Mouse (Mus musculus) ES-Bruce4 (cell line): ENCODE data around the gene Zfp704. TPM values are rescaled to one million over a fixed set of nuclear protein-coding genes. Genes with fewer than 3 reads are reported as not detected.
A peak's percentile ranks its signal among the peaks of the same experiment; 100 is the strongest.

ENCODE experiments used
- H3K27ac ChIP-seq: 2 replicates; pipeline ENCODE4 v1.5.1; 2012; ENCODE audit warnings: low read length, inconsistent platforms; ENCODE audit not compliant: insufficient read depth
- H3K27me3 ChIP-seq: 2 replicates; pipeline ENCODE4 v1.6.1; 2012; ENCODE audit warnings: mild to moderate bottlenecking, low read length, inconsistent platforms; ENCODE audit not compliant: control insufficient read depth, poor library complexity, insufficient read depth, severe bottlenecking
- H3K36me3 ChIP-seq: 2 replicates; pipeline ENCODE4 v1.6.1; 2012; ENCODE audit warnings: inconsistent platforms, mild to moderate bottlenecking, low read length, moderate library complexity; ENCODE audit not compliant: control insufficient read depth, poor library complexity, insufficient read depth, severe bottlenecking
- H3K4me1 ChIP-seq: one replicate; pipeline ENCODE4 v1.8.1; 2011; ENCODE audit warnings: low read length; ENCODE audit not compliant: control insufficient read depth, insufficient read depth
- H3K4me3 ChIP-seq: 2 replicates; pipeline ENCODE4 v1.5.1; 2011; ENCODE audit warnings: low read depth, mild to moderate bottlenecking, low read length
- H3K9ac ChIP-seq: 2 replicates; pipeline ENCODE4 v1.6.1; 2012; ENCODE audit warnings: low read depth, mild to moderate bottlenecking, inconsistent platforms; ENCODE audit not compliant: poor library complexity, severe bottlenecking
- H3K9me3 ChIP-seq: replicated peaks from 2 replicates; pipeline ENCODE4 v1.6.1; 2012; ENCODE audit warnings: mild to moderate bottlenecking, low read length, inconsistent platforms; ENCODE audit not compliant: control insufficient read depth, poor library complexity, insufficient read depth, severe bottlenecking
- CTCF ChIP-seq: IDR thresholded peaks from one replicate; pipeline ENCODE4 v1.8.1; 2011; ENCODE audit warnings: low read depth, low read length
- EP300 ChIP-seq: IDR thresholded peaks from 2 replicates; pipeline ENCODE4 v1.6.1; 2011; ENCODE audit warnings: low read depth, low read length; ENCODE audit not compliant: insufficient read depth
- POLR2A ChIP-seq: IDR thresholded peaks from one replicate; pipeline ENCODE4 v1.8.1; 2011; ENCODE audit warnings: low read length; ENCODE audit not compliant: insufficient read depth
- polyA plus RNA-seq: library from polyadenylated mRNA; stranded (reverse); fragments of >200 nt; gene quantifications from 2 replicates; pipeline ENCODE4 v1.2.4, GENCODE M21; 2011; ENCODE audit warnings: low read depth; ENCODE audit not compliant: missing spikeins, insufficient read depth, insufficient read length

Zfp704 gene
- polyA plus RNA-seq, 1 experiment, result 24.7 TPM

GRCm38 (mm10) chr3:9568565-9569228 lies 41.2 kb downstream of the Zfp704 start:
- no peak for TF ChIP-seq CTCF
- H3K4me1 ChIP-seq, result peaks cover 8% of the 10 kb centered on the region
- no peak overlapping the region for H3K9ac ChIP-seq
- peaks cover 5% of the 10 kb centered on the region for H3K36me3 ChIP-seq
- H3K27ac ChIP-seq, result no peak overlapping the region
- H3K9me3 ChIP-seq, result no peaks in the 10 kb centered on the region
- no peak overlapping the region for H3K4me3 ChIP-seq
- H3K27me3 ChIP-seq, result no peaks in the 10 kb centered on the region

GRCm38 (mm10) chr3:9567948-9568347 lies 41.9 kb downstream of the Zfp704 start:
- H3K27ac ChIP-seq, result no peak overlapping the region

GRCm38 (mm10) chr3:9566831-9567230 lies 43.1 kb downstream of the Zfp704 start:
- TF ChIP-seq CTCF, result no peak
- H3K27ac ChIP-seq, result no peak overlapping the region
- H3K9me3 ChIP-seq, result no peaks in the 10 kb centered on the region
- no peak overlapping the region for H3K4me3 ChIP-seq
- H3K27me3 ChIP-seq, result no peaks in the 10 kb centered on the region
- peaks cover 8% of the 10 kb centered on the region for H3K4me1 ChIP-seq
- H3K9ac ChIP-seq, result no peak overlapping the region
- H3K36me3 ChIP-seq, result peaks cover 9% of the 10 kb centered on the region

More at GRCm38 (mm10) chr3:9567948-9568347, 41.9 kb downstream of the Zfp704 start:
- peaks cover 6% of the 10 kb centered on the region for H3K36me3 ChIP-seq
- no peaks in the 10 kb centered on the region for H3K27me3 ChIP-seq
- TF ChIP-seq EP300, result no peak
- no peak for TF ChIP-seq CTCF
- no peak for TF ChIP-seq POLR2A
- no peak overlapping the region for H3K9ac ChIP-seq
- peaks cover 8% of the 10 kb centered on the region for H3K4me1 ChIP-seq
- H3K4me3 ChIP-seq, result no peak overlapping the region
- H3K9me3 ChIP-seq, result no peaks in the 10 kb centered on the region

GRCm38 (mm10) chr3:9563562-9563961 lies 46.3 kb downstream of the Zfp704 start:
- H3K27ac ChIP-seq, result no peak overlapping the region
- peaks cover 9% of the 10 kb centered on the region for H3K36me3 ChIP-seq
- H3K9me3 ChIP-seq, result no peaks in the 10 kb centered on the region
- TF ChIP-seq POLR2A (no peak), CTCF (no peak), EP300 (0 out of 2 replicates have a peak, but pooled peaks have one; percentile 48)
- H3K9ac ChIP-seq, result no peak overlapping the region
- no peaks in the 10 kb centered on the region for H3K27me3 ChIP-seq
- H3K4me1 ChIP-seq, result peaks cover 9% of the 10 kb centered on the region
- H3K4me3 ChIP-seq, result no peak overlapping the region

GRCm38 (mm10) chr3:9562649-9563328 lies 47.1 kb downstream of the Zfp704 start:
- Histone ChIP-seq H3K27me3 (no peaks in the 10 kb centered on the region), H3K9ac (no peak overlapping the region)
- TF ChIP-seq CTCF (no peak), EP300 (no peak), POLR2A (no peak)

GRCm38 (mm10) chr3:9557778-9558560 lies 51.9 kb downstream of the Zfp704 start:
- Histone ChIP-seq H3K4me3 (no peak overlapping the region), H3K27me3 (no peaks in the 10 kb centered on the region), H3K4me1 (peaks cover 2% of the 10 kb centered on the region), H3K27ac (no peak overlapping the region), H3K9ac (no peak overlapping the region), H3K36me3 (0 out of 2 replicates have a peak, but pooled peaks cover 4% of the 10 kb centered on the region), H3K9me3 (no peaks in the 10 kb centered on the region)
- no peak for TF ChIP-seq EP300
- no peak for TF ChIP-seq POLR2A
- TF ChIP-seq CTCF, result no peak

More at GRCm38 (mm10) chr3:9562649-9563328, 47.1 kb downstream of the Zfp704 start:
- H3K27ac ChIP-seq, result no peak overlapping the region
- H3K4me3 ChIP-seq, result no peak overlapping the region
- peaks cover 5% of the 10 kb centered on the region for H3K4me1 ChIP-seq
- H3K36me3 ChIP-seq, result peaks cover 9% of the 10 kb centered on the region
- H3K9me3 ChIP-seq, result no peaks in the 10 kb centered on the region
